Mouse (Mus musculus): ENCODE data around the gene Sympk.

- TF ChIP-seq CTCF (IDR thresholded peaks at IDR 0.05; ENCODE audit: extremely low read depth, insufficient read length, insufficient replicate concordance, low read depth, low read length) (no peak), POLR2A (IDR thresholded peaks at IDR 0.05; ENCODE audit: low read depth, low read length) (no peak)
These were observed 23.9 kb downstream of the Sympk start for GRCm38 (mm10) chr7:19048006-19048527.
